ENCODE assay signal across 8 mouse cellular contexts in the genomic region with DNA sequence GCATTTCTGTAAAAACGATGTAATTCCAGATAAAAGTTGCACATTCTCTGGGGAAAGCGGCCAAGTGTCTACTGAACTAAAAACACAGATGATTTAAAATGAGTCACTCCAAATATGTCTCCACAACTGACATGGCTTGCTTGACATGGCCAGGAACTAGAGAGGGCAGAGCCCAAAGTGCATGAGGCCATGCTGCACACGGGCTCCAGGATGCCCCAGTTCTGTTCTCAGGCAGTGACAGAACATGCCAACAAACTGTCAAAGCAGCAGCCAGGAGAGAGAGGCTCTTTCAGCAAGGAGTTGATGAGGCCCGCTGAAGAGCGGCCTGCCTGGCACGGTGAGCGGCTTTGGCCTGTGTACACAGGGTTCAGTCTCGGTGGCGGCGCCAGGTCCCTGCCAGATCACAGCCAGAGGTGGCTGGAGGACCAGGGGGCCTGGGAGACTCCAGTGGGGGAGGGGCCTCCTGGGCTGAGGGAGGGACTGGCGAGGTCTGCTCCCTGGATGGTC.
DNase-seq lines count a peak whose midpoint lies in the region; ATAC-seq lines count a peak whose summit lies in the region.

No protein-coding gene starts in this region.

- peak overlapping the region; percentile 35 for H3K4me2 ChIP-seq in heart, embryonic 14.5 days (ENCODE audit: low read length)
- no peak overlapping the region for H3K4me2 ChIP-seq in lung, embryonic 16.5 days (ENCODE audit: low read depth, low read length)

- WGBS in heart, embryonic 14.5 days = 19% methylated on average over 11 of the region's 11 CpGs
- 19% methylated on average over 11 of the region's 11 CpGs for WGBS in lung, embryonic 16.5 days

- H3K4me3 ChIP-seq in heart, embryonic 14.5 days (ENCODE audit: control insufficient read depth in 1 of 2, insufficient read depth in 1 of 2, low read depth in 1 of 2, low read length in 2 of 2) = no peak overlapping the region
- H3K4me3 ChIP-seq in lung, embryonic 16.5 days (ENCODE audit: low read length) = no peak overlapping the region

- DNase-seq in testis, postnatal 10 days (ENCODE audit: low spot score) = peak; percentile 63
- no peak for DNase-seq in testis, postnatal 14 days (ENCODE audit: low spot score)
- DNase-seq in fibroblast of lung, adult 2 months (ENCODE audit: low read depth) = peak; percentile 90
- peak; percentile 38 to 49 for DNase-seq in kidney, postnatal 4 days
- DNase-seq in right cerebral cortex, postnatal 36 days (ENCODE audit: low spot score in 2 of 2) = peak; percentile 63 to 68

- no peaks in the 10 kb centered on the region for H3K27me3 ChIP-seq in heart, embryonic 14.5 days (ENCODE audit: control insufficient read depth, insufficient read depth, low read length)
- H3K27me3 ChIP-seq in lung, embryonic 16.5 days (ENCODE audit: control insufficient read depth, insufficient read depth, low read depth, low read length) = no peaks in the 10 kb centered on the region

- H3K4me1 ChIP-seq in heart, embryonic 14.5 days (ENCODE audit: control insufficient read depth in 2 of 2, insufficient read depth in 2 of 2, low read length in 2 of 2) = peaks cover 24 to 31% of the 10 kb centered on the region in 2 experiments
- H3K4me1 ChIP-seq in lung, embryonic 16.5 days (replicated peaks; ENCODE audit: control insufficient read depth, insufficient read depth, low read length) = peaks cover 46% of the 10 kb centered on the region

- H3K36me3 ChIP-seq in heart, embryonic 14.5 days (ENCODE audit: control insufficient read depth, insufficient read depth, low read length) = no peaks in the 10 kb centered on the region
- no peaks in the 10 kb centered on the region for H3K36me3 ChIP-seq in lung, embryonic 16.5 days (ENCODE audit: control insufficient read depth, insufficient read depth, low read length)

- ATAC-seq in heart, embryonic 14.5 days (ENCODE audit: insufficient number of reproducible peaks, insufficient read depth, low FRiP score, low read depth) = peak; percentile 76
- ATAC-seq in lung, embryonic 16.5 days (ENCODE audit: low read depth) = peak; percentile 86
- ATAC-seq in megakaryocyte, adult 5-6 weeks (ENCODE audit: poor library complexity, severe bottlenecking) = no peak

- peak overlapping the region; percentile 52 to 78 for H3K27ac ChIP-seq in heart, embryonic 14.5 days (replicated peaks in 1 of 2; ENCODE audit: control insufficient read depth in 1 of 2, insufficient read depth in 1 of 2, low read depth in 2 of 2, low read length in 2 of 2)
- H3K27ac ChIP-seq in lung, embryonic 16.5 days (ENCODE audit: low read length) = peak overlapping the region; percentile 82

- no peaks in the 10 kb centered on the region for H3K9me3 ChIP-seq in heart, embryonic 14.5 days (ENCODE audit: control insufficient read depth, low read length)
- H3K9me3 ChIP-seq in lung, embryonic 16.5 days (ENCODE audit: control insufficient read depth, low read length) = no peaks in the 10 kb centered on the region

- H3K9ac ChIP-seq in heart, embryonic 14.5 days (ENCODE audit: low read length) = peak overlapping the region; percentile 38; the same call in 1 of the 2 replicates
- no peak overlapping the region; the same call in 1 of the 2 replicates for H3K9ac ChIP-seq in lung, embryonic 16.5 days (ENCODE audit: low read length)
